Mouse (Mus musculus) frontal cortex, adult 2 months (tissue): Measurements from ENCODE around the gene Mok. TPM values are rescaled to one million over a fixed set of nuclear protein-coding genes. Genes with fewer than 3 reads are reported as not detected.

Source experiments
- DNase-seq, 2 experiments: peaks; one replicate each; pipeline ENCODE4 v3.0.0; 2022; ENCODE audit warnings: low spot score in 1 of 2; ENCODE audit errors: extremely low spot score in 1 of 2
- polyA plus RNA-seq: library from polyadenylated mRNA; depleted of rRNA; stranded (reverse); fragments of >200 nt; gene quantifications from 2 replicates; pipeline ENCODE4 v1.2.3, GENCODE M21; 2012; rRNA removed

Gene Mok
- polyA plus RNA-seq, 1 experiment = 14.0 TPM

GRCm38 (mm10) chr12:110775628-110776426 lies 64.9 kb downstream of the Mok start:
- DNase-seq = no peak

DNA sequence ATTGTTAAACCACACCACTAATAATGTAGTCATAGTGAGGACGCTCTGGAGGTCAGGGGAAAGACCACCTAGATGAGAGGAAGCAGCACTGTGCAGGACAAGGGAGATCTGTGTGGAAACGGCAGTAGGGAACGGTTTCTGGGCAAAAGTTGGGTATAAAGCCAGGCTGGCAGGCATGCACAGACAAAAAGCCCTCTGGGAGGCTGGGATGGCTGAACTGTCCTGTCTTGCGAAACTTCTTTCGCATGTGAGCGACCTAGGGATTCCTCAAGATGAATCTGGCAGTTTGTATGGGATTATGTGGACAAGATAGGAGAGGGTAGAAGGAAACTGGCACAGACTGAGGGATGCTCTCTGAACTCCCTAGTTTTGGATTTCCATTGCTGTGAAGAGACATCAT lies 68.8 kb downstream of the Mok start:
- DNase-seq = no peak

- DNase-seq = peak in 1 of 2 experiments; percentile 50
These were observed 70.1 kb downstream of the Mok start for GRCm38 (mm10) chr12:110770479-110771247.

DNA sequence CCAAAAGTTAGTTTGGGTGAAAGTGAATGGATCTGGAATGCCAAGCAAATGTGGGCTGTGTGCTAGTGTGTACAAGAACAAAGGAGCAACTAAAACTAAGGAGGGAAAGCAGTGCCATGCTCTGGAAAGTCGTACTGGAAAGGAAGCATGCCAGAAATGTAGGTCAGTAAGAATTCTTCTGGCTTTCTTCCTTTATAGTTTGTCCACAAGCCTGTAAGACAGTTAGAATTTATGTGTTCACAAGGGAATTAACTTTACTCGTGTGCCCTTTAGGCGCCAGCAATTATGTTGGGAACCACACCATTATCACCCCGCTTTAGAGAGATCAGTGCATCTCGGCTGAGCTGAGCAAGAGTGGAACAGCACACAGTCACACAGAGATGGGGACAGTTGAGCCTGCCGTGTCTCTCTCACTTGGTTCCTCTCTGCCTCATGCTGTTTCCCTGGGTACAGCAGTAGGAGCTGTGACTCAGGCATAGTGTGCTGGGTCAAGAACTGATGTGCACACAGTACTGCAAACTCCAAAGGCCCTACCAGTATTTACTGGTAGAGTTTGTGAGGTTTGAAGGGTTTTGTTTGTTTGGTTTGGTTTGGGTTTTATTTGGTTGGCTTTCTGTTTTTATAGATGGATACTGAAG lies 71.0 kb downstream of the Mok start:
- no peak for DNase-seq

DNA sequence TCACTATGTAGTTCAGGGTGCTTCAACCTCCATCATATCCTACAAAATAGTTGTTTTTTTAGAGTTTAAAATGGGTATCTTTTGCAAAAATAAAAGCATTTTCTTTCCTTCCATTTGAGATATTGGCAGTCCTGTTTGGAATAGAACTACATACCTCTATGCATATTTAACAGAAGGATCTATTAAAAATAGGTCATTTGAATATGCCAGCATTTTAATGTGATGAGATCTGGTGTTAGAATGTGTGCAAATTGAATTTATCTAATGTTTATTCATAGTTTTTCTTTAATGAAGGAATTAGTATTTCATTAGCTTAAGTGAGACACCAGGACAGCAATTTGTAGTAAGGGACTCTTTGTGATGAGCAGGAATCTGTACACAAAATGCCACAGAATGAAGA lies 72.2 kb downstream of the Mok start:
- no peak for DNase-seq

GRCm38 (mm10) chr12:110764531-110764930 lies 76.2 kb downstream of the Mok start:
- DNase-seq = no peak

DNA sequence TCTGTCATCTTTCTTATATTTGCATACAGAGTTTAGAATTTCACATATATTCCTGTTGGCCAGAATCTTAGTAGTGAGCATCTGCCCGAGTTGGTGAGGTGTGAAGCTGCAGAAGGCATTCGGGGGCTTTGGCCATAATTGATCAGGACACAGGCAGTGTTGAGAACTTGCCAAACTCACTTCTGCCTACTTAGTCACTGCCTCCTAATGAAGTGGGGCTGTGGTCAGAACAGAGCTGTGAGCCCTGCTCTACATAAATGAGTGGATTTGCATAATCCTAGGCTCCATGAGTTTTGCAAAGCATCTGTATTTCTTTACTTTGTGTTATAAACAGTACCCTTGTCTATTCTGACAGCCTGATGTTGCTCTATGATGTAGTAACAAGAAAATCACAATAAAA lies 78.4 kb downstream of the Mok start:
- no peak for DNase-seq

DNA sequence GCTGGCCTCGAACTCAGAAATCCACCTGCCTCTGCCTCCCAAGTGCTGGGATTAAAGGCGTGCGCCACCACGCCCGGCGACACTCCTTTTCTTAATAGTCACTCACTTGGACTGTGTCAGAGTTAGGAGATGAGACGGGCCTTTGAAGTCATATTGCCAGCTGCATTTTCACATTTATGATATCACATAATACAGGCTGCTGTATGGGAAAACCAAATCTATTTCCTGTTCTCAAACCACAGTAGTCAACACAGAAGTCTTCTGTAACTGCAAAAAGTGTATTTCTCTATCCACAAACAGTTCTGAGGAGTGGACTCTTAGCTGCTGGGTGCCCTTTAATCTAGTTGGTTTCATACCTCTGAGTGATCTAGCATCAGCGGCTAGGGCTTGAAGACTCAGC lies 81.8 kb downstream of the Mok start:
- DNase-seq = no peak

Other genes with a start within 250 kb of the Mok start
- gene Dync1h1, start 239.5 kb downstream of the Mok start, polyA plus RNA-seq = 336 and 380 TPM in 2 replicates
- not detected in 2 replicates for gene 1700001K19Rik, start 158.3 kb downstream of the Mok start, polyA plus RNA-seq
- gene Hsp90aa1, start 138.2 kb downstream of the Mok start, polyA plus RNA-seq = 470 and 567 TPM in 2 replicates
- gene Wdr20, start 103.0 kb downstream of the Mok start, polyA plus RNA-seq = 22.9 and 25.6 TPM in 2 replicates
- 7.7 and 7.8 TPM in 2 replicates for gene Zfp839, start 9.3 kb upstream of the Mok start, polyA plus RNA-seq
- gene Cinp, start 48.2 kb upstream of the Mok start, polyA plus RNA-seq = 106 TPM in 2 replicates
- gene Tecpr2, start 48.3 kb upstream of the Mok start, polyA plus RNA-seq = 27.6 and 29.4 TPM in 2 replicates
- 25.5 and 30.5 TPM in 2 replicates for gene Ankrd9, start 138.1 kb upstream of the Mok start, polyA plus RNA-seq
- gene Rcor1, start 198.4 kb upstream of the Mok start, polyA plus RNA-seq = 13.4 and 14.4 TPM in 2 replicates